Mouse (Mus musculus): ENCODE data around the gene Gm13124. TPM values are rescaled to one million over a fixed set of nuclear protein-coding genes. Genes with fewer than 3 reads are reported as not detected.
"Not testable (repeated sequence)": the region's sequence is repeated elsewhere in the genome, so short reads cannot be mapped to it uniquely, and the experiment has no call there.

The Gm13124 gene
- polyA plus RNA-seq, 1 experiment from 2014 or later = not detected

DNA sequence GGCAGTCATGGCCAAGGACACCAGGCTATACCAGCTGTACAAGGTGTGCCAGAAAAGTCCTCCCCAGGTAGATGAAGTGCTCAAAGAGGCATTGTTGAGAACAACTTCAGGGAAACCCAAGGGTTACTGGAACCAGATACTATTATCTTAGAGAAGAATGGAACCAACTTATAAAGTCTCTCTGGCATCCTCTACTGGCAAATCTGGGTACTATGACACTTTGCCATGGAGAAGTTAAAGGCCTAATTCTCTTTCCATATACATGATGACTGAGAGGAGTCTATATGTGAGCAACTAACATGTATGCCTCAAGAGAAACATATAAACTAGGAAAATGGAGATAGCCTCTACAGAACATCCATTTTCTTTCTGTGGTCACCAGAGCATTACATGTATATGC lies 13.8 kb downstream of the Gm13124 start:
- Histone ChIP-seq H3K27me3 (ENCODE audit: insufficient read depth, low read length) (no peaks in the 10 kb centered on the region), H3K9me3 (ENCODE audit: low read depth, low read length) (peaks cover 3% of the 10 kb centered on the region; the same call in 1 of the 2 replicates), H3K4me3 (ENCODE audit: low read depth, low read length) (no peak overlapping the region), H3K4me1 (ENCODE audit: insufficient read depth) (no peaks in the 10 kb centered on the region), H3K27ac (ENCODE audit: low read depth) (no peak overlapping the region), H3K36me3 (ENCODE audit: insufficient read depth) (no peaks in the 10 kb centered on the region), H3K4me2 (no peak overlapping the region), H3K9ac (no peak overlapping the region)
- ATAC-seq (ENCODE audit: insufficient read depth) (no peak), DNase-seq (no peak)
- TF ChIP-seq CTCF (IDR thresholded peaks at IDR 0.05; ENCODE audit: low read depth) = no peak

DNA sequence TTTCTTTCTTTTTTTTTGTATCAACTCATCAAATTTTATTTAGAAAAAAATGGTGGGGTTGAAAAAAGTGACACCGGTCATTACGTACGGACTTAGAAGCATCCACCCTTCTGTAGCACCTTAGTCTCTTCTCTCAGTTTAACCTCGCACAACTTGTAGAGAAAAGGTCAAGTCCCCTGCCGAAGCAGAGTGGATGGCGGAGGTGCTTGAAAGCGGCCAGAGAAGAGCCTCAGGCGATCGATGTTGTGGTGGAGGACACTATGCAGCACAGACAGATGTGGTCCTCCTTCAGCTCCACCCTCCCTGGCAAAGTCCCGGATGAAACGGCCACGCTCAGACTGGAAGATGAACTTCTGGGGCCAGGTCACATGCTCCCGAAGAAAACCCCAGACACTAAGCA lies 19.6 kb downstream of the Gm13124 start:
- not testable (repeated sequence) for DNase-seq; H3K27ac ChIP-seq (ENCODE audit: low read depth); H3K9ac ChIP-seq; H3K27me3 ChIP-seq (ENCODE audit: insufficient read depth, low read length); H3K9me3 ChIP-seq (ENCODE audit: low read depth, low read length); H3K4me1 ChIP-seq (ENCODE audit: insufficient read depth); H3K36me3 ChIP-seq (ENCODE audit: insufficient read depth); H3K4me2 ChIP-seq; ATAC-seq (ENCODE audit: insufficient read depth); H3K4me3 ChIP-seq (ENCODE audit: low read depth, low read length)
- WGBS = 86% methylated on average over 13 of the region's 13 CpGs

DNA sequence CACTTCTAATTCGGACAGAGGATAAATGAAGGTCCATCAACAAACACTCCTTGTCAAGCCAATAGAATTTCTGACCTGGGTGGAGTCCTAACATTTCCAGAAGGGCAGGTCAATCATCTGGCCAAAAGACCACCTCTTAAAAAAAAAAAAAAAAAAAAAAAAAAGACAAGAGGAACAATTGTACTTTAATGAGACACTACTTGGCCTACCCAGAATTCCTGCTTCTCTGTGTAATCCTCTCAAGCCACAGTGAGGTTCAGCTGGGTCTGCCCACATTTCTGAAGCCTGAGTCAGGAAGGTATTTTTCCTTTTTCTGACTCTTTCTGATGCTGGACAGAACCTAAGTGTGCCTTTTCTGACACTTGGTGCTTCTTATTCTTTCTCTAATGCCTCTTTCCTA lies 20.2 kb downstream of the Gm13124 start:
- ATAC-seq (ENCODE audit: insufficient read depth) = no peak

DNA sequence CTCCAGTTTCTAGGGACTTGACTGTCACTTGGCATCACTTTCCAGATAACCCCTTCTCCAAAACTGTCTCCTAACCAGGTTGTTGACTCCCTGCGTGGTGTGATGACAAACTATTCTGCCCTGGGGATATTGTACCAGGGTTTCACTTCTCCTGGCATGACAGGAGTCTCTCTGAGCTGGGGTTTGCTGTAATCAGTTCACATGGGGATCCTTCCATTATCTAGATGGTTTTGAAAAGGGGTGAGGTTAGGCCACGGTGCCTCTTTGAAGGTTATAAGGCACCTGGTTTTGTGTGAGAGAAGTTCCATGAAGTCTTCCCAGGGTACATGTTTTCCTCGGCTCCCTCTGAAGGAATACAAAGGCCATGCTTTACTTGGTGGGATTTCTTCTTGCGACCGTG lies 45.4 kb downstream of the Gm13124 start, which contains the start of gene 9430007A20Rik:
TSS of gene 9430007A20Rik (plus strand) at position 301 of the 400 bp plus-strand sequence.
- ATAC-seq (ENCODE audit: insufficient read depth) (no peak), DNase-seq (no peak)
- no peak within 1 kb of the TSS for H3K9ac ChIP-seq
- no peaks in the 10 kb centered on the region for H3K4me1 ChIP-seq (ENCODE audit: insufficient read depth)
- no peaks in the 10 kb centered on the region for H3K36me3 ChIP-seq (ENCODE audit: insufficient read depth)
- H3K4me2 ChIP-seq = no peak within 1 kb of the TSS
- H3K4me3 ChIP-seq (ENCODE audit: low read depth, low read length) = no peak within 1 kb of the TSS
- WGBS = 75% methylated on average over 5 of the region's 5 CpGs
- no peaks in the 10 kb centered on the region for H3K27me3 ChIP-seq (ENCODE audit: insufficient read depth, low read length)
- TF ChIP-seq CTCF (IDR thresholded peaks at IDR 0.05; ENCODE audit: low read depth) = no peak
- no peak within 1 kb of the TSS for H3K27ac ChIP-seq (ENCODE audit: low read depth)
- no peaks in the 10 kb centered on the region; the same call in 1 of the 2 replicates for H3K9me3 ChIP-seq (ENCODE audit: low read depth, low read length)

More for the DNA sequence above, 20.2 kb downstream of the Gm13124 start:
- Histone ChIP-seq H3K4me2 (no peak overlapping the region), H3K4me3 (ENCODE audit: low read depth, low read length) (no peak overlapping the region), H3K9ac (no peak overlapping the region), H3K4me1 (ENCODE audit: insufficient read depth) (no peaks in the 10 kb centered on the region), H3K9me3 (ENCODE audit: low read depth, low read length) (no peaks in the 10 kb centered on the region), H3K27ac (ENCODE audit: low read depth) (no peak overlapping the region), H3K36me3 (ENCODE audit: insufficient read depth) (no peaks in the 10 kb centered on the region), H3K27me3 (ENCODE audit: insufficient read depth, low read length) (no peaks in the 10 kb centered on the region)
- no peak for DNase-seq
- TF ChIP-seq CTCF (IDR thresholded peaks at IDR 0.05; ENCODE audit: low read depth) = no peak
- 77% methylated on average over 1 of the region's 1 CpGs for WGBS

DNA sequence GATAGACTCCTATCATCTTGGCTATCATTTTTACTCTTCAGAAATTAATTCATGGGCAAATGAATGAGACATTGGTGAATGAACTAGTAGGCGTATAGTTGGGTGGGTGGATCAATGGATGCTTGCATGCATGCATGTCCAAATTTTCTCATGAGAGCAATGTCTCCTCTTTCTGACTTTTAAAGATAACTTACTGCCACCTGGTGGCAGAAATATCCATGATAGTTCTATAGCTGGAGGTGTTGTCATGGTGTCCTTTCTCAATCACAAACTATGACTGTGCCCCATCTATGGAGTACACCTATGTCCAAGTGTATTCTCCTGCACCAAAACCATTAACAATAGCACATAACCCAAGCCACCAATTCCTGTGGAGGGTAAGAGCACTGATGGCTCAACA lies 58.4 kb downstream of the Gm13124 start:
- 76% methylated on average over 1 of the region's 1 CpGs for WGBS
- no peaks in the 10 kb centered on the region for H3K27me3 ChIP-seq (ENCODE audit: insufficient read depth, low read length)

More for the DNA sequence above, 58.4 kb downstream of the Gm13124 start:
- H3K9ac ChIP-seq = no peak overlapping the region
- no peak overlapping the region for H3K4me2 ChIP-seq
- H3K9me3 ChIP-seq (ENCODE audit: low read depth, low read length) = no peaks in the 10 kb centered on the region
- ATAC-seq (ENCODE audit: insufficient read depth) (no peak), DNase-seq (no peak)
- no peaks in the 10 kb centered on the region for H3K4me1 ChIP-seq (ENCODE audit: insufficient read depth)
- no peak overlapping the region for H3K4me3 ChIP-seq (ENCODE audit: low read depth, low read length)
- no peak for TF ChIP-seq CTCF (IDR thresholded peaks at IDR 0.05; ENCODE audit: low read depth)
- no peaks in the 10 kb centered on the region for H3K36me3 ChIP-seq (ENCODE audit: insufficient read depth)
- H3K27ac ChIP-seq (ENCODE audit: low read depth) = no peak overlapping the region

Other genes starting within 250 kb of the Gm13124 start
- not detected in 2 replicates for gene Gm13128, start 234.9 kb downstream of the Gm13124 start, polyA plus RNA-seq (2014; fragmentation: Nextera tagmentation; extraction: Ambion mirVana)
- gene Gm13119, start 207.2 kb downstream of the Gm13124 start, polyA plus RNA-seq (2014; fragmentation: Nextera tagmentation; extraction: Ambion mirVana) = not detected in 2 replicates
- not detected in 2 replicates for gene Pramef20, start 187.2 kb downstream of the Gm13124 start, polyA plus RNA-seq (2014; fragmentation: Nextera tagmentation; extraction: Ambion mirVana)
- gene Pramef12, start 156.7 kb downstream of the Gm13124 start, polyA plus RNA-seq (2014; fragmentation: Nextera tagmentation; extraction: Ambion mirVana) = not detected in 2 replicates
- not detected in 2 replicates for gene 1700012P22Rik, start 126.4 kb downstream of the Gm13124 start, polyA plus RNA-seq (2014; fragmentation: Nextera tagmentation; extraction: Ambion mirVana)
- gene Gm9944, start 111.8 kb downstream of the Gm13124 start, polyA plus RNA-seq (2014; fragmentation: Nextera tagmentation; extraction: Ambion mirVana) = not detected in 2 replicates
- gene Aadacl3, start 101.4 kb downstream of the Gm13124 start, polyA plus RNA-seq (2014; fragmentation: Nextera tagmentation; extraction: Ambion mirVana) = not detected in 2 replicates
- gene 9430007A20Rik, start 45.3 kb downstream of the Gm13124 start, polyA plus RNA-seq (2014; fragmentation: Nextera tagmentation; extraction: Ambion mirVana) = not detected in 2 replicates
- gene Aadacl4, start 48.6 kb upstream of the Gm13124 start, polyA plus RNA-seq (2014; fragmentation: Nextera tagmentation; extraction: Ambion mirVana) = not detected in 2 replicates
- not detected in 2 replicates for gene Gm436, start 121.2 kb upstream of the Gm13124 start, polyA plus RNA-seq (2014; fragmentation: Nextera tagmentation; extraction: Ambion mirVana)
- gene Gm13178, start 156.3 kb upstream of the Gm13124 start, polyA plus RNA-seq (2014; fragmentation: Nextera tagmentation; extraction: Ambion mirVana) = not detected in 2 replicates
- not detected in 2 replicates for gene Gm438, start 221.4 kb upstream of the Gm13124 start, polyA plus RNA-seq (2014; fragmentation: Nextera tagmentation; extraction: Ambion mirVana)